Mouse (Mus musculus) limb, embryonic 15.5 days (tissue): ENCODE measurements around the gene Itga1. TPM values are rescaled to one million over a fixed set of nuclear protein-coding genes. Genes with fewer than 3 reads are reported as not detected.

Experiments used
- ATAC-seq: fragments of 200-750 bp; cut with Nextera tagmentation; 2 replicates; pipeline ENCODE4 v1.8.0; 2017; ENCODE audit warnings: low read depth, moderate TSS enrichment; ENCODE audit not compliant: insufficient number of reproducible peaks, low FRiP score, low TSS enrichment
- H3K27ac ChIP-seq: fragments of 300-500 bp; sonication (generic); 2 replicates; pipeline ENCODE4 v1.5.1; 2015; ENCODE audit warnings: moderate library complexity, mild to moderate bottlenecking, inconsistent platforms
- H3K27me3 ChIP-seq: fragments of 300-500 bp; sonication (generic); 2 replicates; pipeline ENCODE4 v1.6.1; 2015; ENCODE audit warnings: inconsistent platforms
- H3K36me3 ChIP-seq: fragments of 300-500 bp; sonication (generic); 2 replicates; pipeline ENCODE4 v1.6.1; 2015; ENCODE audit warnings: inconsistent platforms
- H3K4me1 ChIP-seq: fragments of 300-500 bp; sonication (generic); 2 replicates; pipeline ENCODE4 v1.6.1; 2015; ENCODE audit warnings: inconsistent platforms
- H3K4me2 ChIP-seq: fragments of 300-500 bp; sonication (generic); 2 replicates; pipeline ENCODE4 v1.6.1; 2015; ENCODE audit warnings: mild to moderate bottlenecking, inconsistent platforms
- H3K4me3 ChIP-seq: fragments of 300-500 bp; sonication (generic); 2 replicates; pipeline ENCODE4 v1.5.1; 2015; ENCODE audit warnings: mild to moderate bottlenecking, inconsistent platforms
- H3K9ac ChIP-seq: fragments of 300-500 bp; sonication (generic); 2 replicates; pipeline ENCODE4 v1.6.1; 2015; ENCODE audit warnings: inconsistent platforms
- H3K9me3 ChIP-seq: fragments of 300-500 bp; sonication (generic); 2 replicates; pipeline ENCODE4 v1.6.1; 2016; ENCODE audit warnings: inconsistent platforms
- WGBS: fragments of 180-500 bp; shearing (Covaris S2); methylation state at CpG from one replicate; pipeline ENCODE4 v1.1.7; 2015; 5-methylcytosine and 5-hydroxymethylcytosine counted together
- polyA plus RNA-seq: library from polyadenylated mRNA; unstranded; fragments of >200 nt; fragmentation: Nextera tagmentation; extraction: Ambion mirVana; gene quantifications from 2 replicates; pipeline ENCODE4 v1.2.1, GENCODE M21; 2015

Gene Itga1
- polyA plus RNA-seq, 1 experiment from 2014 or later, result 11.4 TPM

- Histone ChIP-seq H3K9me3 (no peaks in the 10 kb centered on the region), H3K4me3 (no peak overlapping the region), H3K27ac (no peak overlapping the region), H3K4me1 (no peaks in the 10 kb centered on the region), H3K4me2 (no peak overlapping the region), H3K27me3 (no peaks in the 10 kb centered on the region), H3K36me3 (no peaks in the 10 kb centered on the region), H3K9ac (no peak overlapping the region)
- 78% methylated on average over 4 of the region's 4 CpGs for WGBS
- no peak for ATAC-seq
Measured at GRCm38 (mm10) chr13:115037304-115037703, 64.5 kb downstream of the Itga1 start.

- Histone ChIP-seq H3K27ac (no peak overlapping the region), H3K27me3 (no peaks in the 10 kb centered on the region), H3K4me3 (no peak overlapping the region), H3K4me1 (no peaks in the 10 kb centered on the region), H3K9me3 (no peaks in the 10 kb centered on the region), H3K9ac (no peak overlapping the region), H3K36me3 (no peaks in the 10 kb centered on the region), H3K4me2 (no peak overlapping the region)
- no peak for ATAC-seq
- 53% methylated on average over 8 of the region's 8 CpGs for WGBS
Measured at GRCm38 (mm10) chr13:115035387-115035786, 66.4 kb downstream of the Itga1 start.

- Histone ChIP-seq H3K27me3 (no peaks in the 10 kb centered on the region), H3K4me3 (no peak overlapping the region), H3K4me2 (no peak overlapping the region), H3K4me1 (no peaks in the 10 kb centered on the region), H3K27ac (no peak overlapping the region), H3K9me3 (no peaks in the 10 kb centered on the region), H3K9ac (no peak overlapping the region), H3K36me3 (no peaks in the 10 kb centered on the region)
- ATAC-seq, result no peak
- 83% methylated on average over 2 of the region's 2 CpGs for WGBS
Measured at GRCm38 (mm10) chr13:115033135-115033534, 68.6 kb downstream of the Itga1 start.

- Histone ChIP-seq H3K4me2 (no peak overlapping the region), H3K9ac (no peak overlapping the region), H3K27me3 (no peaks in the 10 kb centered on the region), H3K4me1 (no peaks in the 10 kb centered on the region), H3K4me3 (no peak overlapping the region), H3K36me3 (no peaks in the 10 kb centered on the region), H3K9me3 (no peaks in the 10 kb centered on the region), H3K27ac (no peak overlapping the region)
- ATAC-seq, result no peak
- WGBS, result 64% methylated on average over 17 of the region's 17 CpGs
Measured at GRCm38 (mm10) chr13:115031177-115032000, 70.4 kb downstream of the Itga1 start.

GRCm38 (mm10) chr13:115025394-115025793, 76.4 kb downstream of the Itga1 start:
- no peaks in the 10 kb centered on the region for H3K27me3 ChIP-seq
- H3K36me3 ChIP-seq, result no peaks in the 10 kb centered on the region
- H3K9ac ChIP-seq, result no peak overlapping the region
- 39% methylated on average over 3 of the region's 3 CpGs for WGBS
- no peak overlapping the region for H3K4me3 ChIP-seq
- no peak overlapping the region for H3K27ac ChIP-seq
- H3K4me2 ChIP-seq, result no peak overlapping the region
- no peaks in the 10 kb centered on the region for H3K9me3 ChIP-seq
- no peak for ATAC-seq
- no peaks in the 10 kb centered on the region for H3K4me1 ChIP-seq

GRCm38 (mm10) chr13:115022117-115022787, 79.5 kb downstream of the Itga1 start:
- 84% methylated on average over 6 of the region's 6 CpGs for WGBS
- Histone ChIP-seq H3K9me3 (no peaks in the 10 kb centered on the region), H3K4me3 (no peak overlapping the region), H3K36me3 (no peaks in the 10 kb centered on the region), H3K4me2 (no peak overlapping the region), H3K9ac (no peak overlapping the region), H3K27me3 (no peaks in the 10 kb centered on the region), H3K27ac (no peak overlapping the region), H3K4me1 (no peaks in the 10 kb centered on the region)
- no peak for ATAC-seq

GRCm38 (mm10) chr13:115021411-115021810, 80.4 kb downstream of the Itga1 start:
- Histone ChIP-seq H3K4me1 (no peaks in the 10 kb centered on the region), H3K27me3 (no peaks in the 10 kb centered on the region), H3K27ac (no peak overlapping the region), H3K4me3 (no peak overlapping the region), H3K4me2 (no peak overlapping the region), H3K9ac (no peak overlapping the region), H3K36me3 (no peaks in the 10 kb centered on the region), H3K9me3 (no peaks in the 10 kb centered on the region)
- no peak for ATAC-seq
- 73% methylated on average over 10 of the region's 10 CpGs for WGBS

- Histone ChIP-seq H3K27ac (no peak overlapping the region), H3K36me3 (no peaks in the 10 kb centered on the region), H3K4me2 (no peak overlapping the region), H3K4me1 (no peaks in the 10 kb centered on the region), H3K27me3 (no peaks in the 10 kb centered on the region), H3K9ac (no peak overlapping the region), H3K9me3 (no peaks in the 10 kb centered on the region), H3K4me3 (no peak overlapping the region)
- ATAC-seq, result no peak
- 87% methylated on average over 4 of the region's 4 CpGs for WGBS
Measured at GRCm38 (mm10) chr13:115020727-115021126, 81.0 kb downstream of the Itga1 start.

- Histone ChIP-seq H3K9ac (no peak overlapping the region), H3K9me3 (no peaks in the 10 kb centered on the region), H3K27ac (no peak overlapping the region), H3K27me3 (no peaks in the 10 kb centered on the region), H3K4me1 (no peaks in the 10 kb centered on the region), H3K36me3 (no peaks in the 10 kb centered on the region), H3K4me2 (no peak overlapping the region), H3K4me3 (no peak overlapping the region)
- 90% methylated on average over 9 of the region's 9 CpGs for WGBS
- no peak for ATAC-seq
Measured at GRCm38 (mm10) chr13:115017545-115017944, 84.2 kb downstream of the Itga1 start.

GRCm38 (mm10) chr13:115011547-115011946, 90.2 kb downstream of the Itga1 start:
- Histone ChIP-seq H3K27ac (no peak overlapping the region), H3K4me2 (no peak overlapping the region), H3K9me3 (no peaks in the 10 kb centered on the region), H3K4me3 (no peak overlapping the region), H3K9ac (no peak overlapping the region), H3K36me3 (no peaks in the 10 kb centered on the region; the same call in 1 of the 2 replicates), H3K4me1 (no peaks in the 10 kb centered on the region), H3K27me3 (no peaks in the 10 kb centered on the region)
- no peak for ATAC-seq
- 48% methylated on average over 6 of the region's 6 CpGs for WGBS

- ATAC-seq, result no peak
- H3K4me1 ChIP-seq, result no peaks in the 10 kb centered on the region
- no peaks in the 10 kb centered on the region for H3K27me3 ChIP-seq
- no peaks in the 10 kb centered on the region; the same call in 1 of the 2 replicates for H3K36me3 ChIP-seq
- no peak overlapping the region for H3K9ac ChIP-seq
- no peak overlapping the region for H3K27ac ChIP-seq
- H3K4me3 ChIP-seq, result no peak overlapping the region
- H3K4me2 ChIP-seq, result no peak overlapping the region
- H3K9me3 ChIP-seq, result no peaks in the 10 kb centered on the region
- 46% methylated on average over 9 of the region's 9 CpGs for WGBS
Measured at GRCm38 (mm10) chr13:115006213-115006835, 95.4 kb downstream of the Itga1 start.

GRCm38 (mm10) chr13:115005342-115005741, 96.4 kb downstream of the Itga1 start:
- WGBS, result 76% methylated on average over 6 of the region's 6 CpGs
- no peaks in the 10 kb centered on the region; the same call in 1 of the 2 replicates for H3K36me3 ChIP-seq

More at GRCm38 (mm10) chr13:115005342-115005741, 96.4 kb downstream of the Itga1 start:
- Histone ChIP-seq H3K9ac (no peak overlapping the region), H3K27me3 (no peaks in the 10 kb centered on the region), H3K27ac (no peak overlapping the region), H3K4me3 (no peak overlapping the region), H3K9me3 (no peaks in the 10 kb centered on the region), H3K4me1 (no peaks in the 10 kb centered on the region), H3K4me2 (no peak overlapping the region)
- no peak for ATAC-seq
